Mouse (Mus musculus): Measurements from ENCODE around the gene Glyctk.

Gene Glyctk

DNA sequence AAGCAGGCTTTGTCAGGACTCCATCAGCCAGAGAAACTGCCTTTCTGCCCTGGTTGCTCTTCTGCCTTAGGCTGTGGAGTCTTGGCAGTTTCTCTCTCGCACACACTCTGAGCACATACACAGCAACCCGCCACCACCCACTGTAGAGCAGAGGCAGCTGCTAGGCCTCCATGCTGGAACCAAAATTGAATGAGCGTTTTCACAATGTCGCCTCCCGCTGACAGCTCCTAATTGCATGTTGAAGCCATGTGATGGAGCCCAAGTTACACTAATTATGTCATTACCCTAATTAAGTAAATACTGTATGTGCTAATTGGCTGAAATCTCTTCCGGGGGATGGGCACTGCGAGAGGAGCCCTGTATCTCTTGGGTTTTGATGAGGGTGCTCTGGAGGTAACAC is 13.8 kb downstream of the Glyctk start:
- no peak for DNase-seq

DNA sequence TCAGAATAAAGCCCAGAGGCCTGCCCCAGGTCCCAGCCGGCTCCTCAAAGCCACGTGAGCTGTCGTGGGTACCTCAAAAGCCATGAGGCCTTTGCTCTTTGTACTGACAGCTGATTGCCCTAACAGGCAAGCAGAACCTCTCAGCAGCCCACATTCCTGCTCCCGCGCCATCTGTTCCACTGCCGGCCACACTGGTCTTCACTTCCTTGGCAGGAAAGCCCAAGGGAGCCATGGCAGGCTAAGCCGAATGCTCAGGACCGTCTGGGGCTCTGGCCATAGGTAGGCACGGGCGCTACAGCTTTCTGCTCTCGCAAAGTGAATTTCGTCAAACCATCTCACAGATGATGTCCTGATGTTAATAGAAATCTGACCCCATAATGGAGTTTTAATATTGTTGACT is 16.0 kb downstream of the Glyctk start:
- peak; percentile 79 to 82 for DNase-seq

DNA sequence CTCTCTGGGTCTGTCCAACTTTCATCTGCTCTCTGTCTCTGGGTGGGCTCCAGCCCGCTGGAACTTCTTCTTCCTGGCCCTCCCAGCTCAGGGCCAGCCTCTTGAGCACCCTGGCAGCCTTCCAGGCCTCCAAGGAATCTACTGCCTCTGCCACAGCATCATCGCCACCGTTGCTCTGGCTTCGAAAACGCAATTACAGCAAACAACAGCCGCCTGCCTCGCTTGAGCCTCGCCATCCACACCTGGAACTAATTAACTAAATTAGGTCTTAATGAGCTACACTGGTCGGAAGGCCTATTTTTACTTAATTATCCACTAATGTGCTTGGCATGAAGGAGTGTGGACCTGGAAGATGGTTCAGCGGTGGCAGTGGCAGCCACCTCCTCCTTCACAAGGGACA is 18.2 kb downstream of the Glyctk start:
- peak; percentile 38 to 64 for DNase-seq

- no peak for DNase-seq
Observed at GRCm38 (mm10) chr9:106137671-106138216, 20.2 kb downstream of the Glyctk start.

GRCm38 (mm10) chr9:106130250-106130649 is 27.7 kb downstream of the Glyctk start:
- DNase-seq, result no peak

DNA sequence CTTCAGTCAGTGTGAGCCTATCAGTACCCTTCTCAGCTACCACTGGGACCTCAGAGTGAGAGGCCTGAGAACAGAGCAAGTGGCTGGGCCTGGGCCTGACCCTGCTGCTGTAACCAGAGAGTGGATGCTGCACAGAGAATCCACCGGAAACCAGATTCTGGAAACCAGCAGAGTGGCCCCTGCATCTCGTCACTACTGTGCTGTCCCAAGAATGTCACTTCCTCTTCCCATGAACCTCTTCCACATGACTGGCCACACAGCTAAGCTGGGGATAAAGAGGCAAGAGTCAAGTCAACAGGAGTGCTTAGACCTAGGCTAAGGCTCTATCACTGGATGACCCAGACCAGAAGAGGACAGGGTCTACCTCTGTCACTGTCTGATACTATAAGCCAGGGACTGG is 28.9 kb downstream of the Glyctk start:
- no peak for DNase-seq

- DNase-seq, result no peak
Observed at GRCm38 (mm10) chr9:106126786-106127251, 31.1 kb downstream of the Glyctk start.

DNA sequence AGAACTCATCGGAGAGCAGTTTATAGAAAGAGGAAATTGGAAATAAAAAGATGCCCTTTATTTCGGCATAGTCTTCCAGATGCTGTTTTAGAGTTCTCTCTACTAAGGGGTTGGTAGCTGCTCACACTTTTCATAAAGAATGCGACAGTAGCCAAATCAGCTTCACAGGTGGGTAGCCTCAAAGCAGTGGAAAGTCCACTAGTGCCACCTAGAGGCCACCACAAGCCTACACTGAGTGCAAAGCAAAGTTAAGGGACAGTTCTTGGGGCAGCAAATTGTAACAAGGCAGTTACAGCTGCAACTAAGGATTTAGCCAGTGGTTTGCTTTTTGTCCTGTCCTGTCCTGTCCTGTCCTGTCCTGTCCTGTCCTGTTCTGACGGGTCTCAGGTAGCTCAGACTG is 34.3 kb downstream of the Glyctk start:
- DNase-seq, result peak; percentile 27 to 67

- DNase-seq, result no peak
Observed at GRCm38 (mm10) chr9:106119075-106119474, 38.9 kb downstream of the Glyctk start.

DNA sequence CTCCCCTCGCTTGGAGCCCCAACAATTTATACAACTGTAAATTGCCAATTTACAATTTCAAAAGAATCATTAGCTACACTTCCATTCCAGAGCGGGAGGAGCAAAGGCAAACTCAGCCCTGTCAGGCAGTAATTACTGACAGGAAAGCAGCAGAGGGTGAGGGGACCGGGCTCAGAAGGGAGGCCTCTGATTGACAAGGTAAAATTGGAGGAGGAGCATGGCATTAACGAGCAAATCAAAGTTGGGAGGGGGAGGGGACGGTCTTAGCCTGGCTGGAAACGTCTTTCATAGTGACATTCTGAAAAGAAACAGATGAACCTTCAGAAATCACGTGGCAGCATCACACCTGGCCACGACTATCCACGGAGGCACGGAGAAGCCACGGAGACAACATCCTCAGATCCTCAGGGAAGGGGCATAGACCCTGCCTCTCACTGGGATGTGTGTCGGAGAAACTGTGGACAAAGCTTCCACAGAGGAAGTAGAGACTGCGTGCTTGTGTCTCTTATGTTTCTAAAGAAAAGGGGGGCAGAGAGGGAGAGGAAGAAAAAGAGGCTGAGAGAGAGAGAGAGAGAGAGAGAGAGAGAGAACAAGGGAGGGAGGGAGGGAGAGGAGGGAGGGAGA is 42.0 kb downstream of the Glyctk start:
- DNase-seq, result no peak

DNA sequence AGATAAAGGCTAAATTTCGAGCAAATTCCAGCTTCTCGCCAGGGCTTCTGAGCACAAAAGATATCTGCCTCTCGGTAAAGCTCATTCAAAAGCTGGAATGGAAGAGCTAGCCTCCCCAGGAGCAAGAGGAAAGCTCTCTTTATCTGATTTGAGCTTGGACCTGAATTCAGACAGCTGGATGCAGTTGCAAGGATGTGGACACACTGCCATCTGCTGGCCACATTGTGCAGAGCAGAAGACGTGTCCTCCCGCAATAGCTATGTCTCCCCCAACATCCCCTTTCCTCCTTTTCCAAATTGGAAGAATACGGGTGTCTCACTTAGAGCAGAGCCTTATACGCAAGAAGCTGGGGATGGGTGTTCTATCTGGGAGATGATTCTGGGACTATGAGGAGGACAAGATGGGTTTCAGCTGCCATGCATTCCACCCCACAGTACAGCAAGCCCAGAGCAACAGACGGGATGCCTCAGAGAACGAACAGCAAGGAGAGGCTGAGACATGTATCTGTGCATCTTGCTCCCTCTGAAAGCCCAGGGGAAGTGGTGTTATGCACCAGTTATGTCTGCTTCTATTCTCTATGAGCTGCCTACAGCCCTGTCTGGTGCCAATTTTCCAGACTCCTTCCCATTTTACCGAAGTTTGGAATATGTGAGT is 45.0 kb downstream of the Glyctk start:
- DNase-seq, result peak; percentile 80 to 89

DNA sequence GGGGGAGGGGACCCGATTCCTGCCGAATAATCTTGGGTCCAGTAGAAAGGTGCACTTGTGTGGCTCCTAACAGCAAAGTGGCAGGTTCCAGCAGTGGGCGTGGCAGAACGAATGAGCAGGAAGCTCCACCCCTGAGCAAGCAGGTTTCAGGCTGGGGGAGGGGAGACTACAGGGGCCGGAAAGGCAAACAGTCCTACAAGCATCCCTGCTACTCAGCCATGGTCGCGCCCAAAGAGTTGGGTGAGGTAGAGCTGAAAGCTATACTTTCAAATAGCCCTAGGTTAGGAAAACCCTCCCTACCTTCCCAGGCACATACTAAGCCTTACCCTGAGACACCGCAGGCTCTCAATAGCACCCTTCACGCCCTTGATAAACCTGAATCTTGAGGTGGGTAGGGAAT is 51.7 kb downstream of the Glyctk start:
- DNase-seq, result no peak

- DNase-seq, result no peak
Observed at GRCm38 (mm10) chr9:106104401-106104800, 53.5 kb downstream of the Glyctk start.

Measured in cerebellum, postnatal 25 days (tissue).